Mouse (Mus musculus) kidney, postnatal 0 days (tissue): ENCODE measurements around the gene Nsmf. TPM values are rescaled to one million over a fixed set of nuclear protein-coding genes. Genes with fewer than 3 reads are reported as not detected.

Experiments used
- ATAC-seq: fragments of 200-750 bp; cut with Nextera tagmentation; replicated peaks from 2 replicates; pipeline ENCODE4 v1.8.0; 2017; ENCODE audit warnings: low read depth, moderate number of reproducible peaks, moderate TSS enrichment, moderate library complexity; ENCODE audit not compliant: low FRiP score
- DNase-seq: peaks from one replicate; pipeline ENCODE4 v3.0.0-alpha.2; 2016; ENCODE audit warnings: low spot score
- H3K27ac ChIP-seq: fragments of 300-500 bp; sonication (generic); 2 replicates; pipeline ENCODE4 v1.5.1; 2014; ENCODE audit warnings: mild to moderate bottlenecking
- H3K27me3 ChIP-seq: fragments of 300-500 bp; sonication (generic); 2 replicates; pipeline ENCODE4 v1.6.1; 2014; ENCODE audit warnings: low read length, mixed read lengths; ENCODE audit not compliant: insufficient read depth
- H3K36me3 ChIP-seq: fragments of 300-500 bp; sonication (generic); 2 replicates; pipeline ENCODE4 v1.6.1; 2014; ENCODE audit warnings: low read length, mixed read lengths; ENCODE audit not compliant: insufficient read depth
- H3K4me1 ChIP-seq: fragments of 300-500 bp; sonication (generic); replicated peaks from 2 replicates; pipeline ENCODE4 v1.6.1; 2014; ENCODE audit warnings: antibody characterized with exemption, low read length, mixed read lengths; ENCODE audit not compliant: insufficient read depth
- H3K4me2 ChIP-seq: fragments of 300-500 bp; sonication (generic); 2 replicates; pipeline ENCODE4 v1.6.1; 2014; ENCODE audit warnings: mild to moderate bottlenecking, low read length, moderate library complexity, mixed read lengths
- H3K4me3 ChIP-seq: fragments of 300-500 bp; sonication (generic); replicated peaks from 2 replicates; pipeline ENCODE4 v1.5.1; 2014; ENCODE audit warnings: low read depth, low read length
- H3K9ac ChIP-seq: fragments of 300-500 bp; sonication (generic); 2 replicates; pipeline ENCODE4 v1.6.1; 2014; ENCODE audit warnings: low read depth, low read length
- H3K9me3 ChIP-seq: fragments of 300-500 bp; sonication (generic); replicated peaks from 2 replicates; pipeline ENCODE4 v1.6.1; 2016; ENCODE audit warnings: low read length, inconsistent platforms, mixed read lengths
- CTCF ChIP-seq: IDR thresholded peaks from 2 replicates; pipeline ENCODE4 v1.5.1; 2016; ENCODE audit warnings: antibody characterized with exemption, low read depth, mild to moderate bottlenecking, moderate library complexity
- WGBS: fragments of 180-500 bp; shearing (Covaris S2); extraction: QIAGEN DNeasy Blood & Tissue Kit; methylation state at CpG from one replicate; pipeline ENCODE4 v1.1.7; 2014; 5-methylcytosine and 5-hydroxymethylcytosine counted together
- polyA plus RNA-seq: library from polyadenylated mRNA; unstranded; fragments of >200 nt; fragmentation: Nextera tagmentation; extraction: Ambion mirVana; gene quantifications from 2 replicates; pipeline ENCODE4 v1.2.1, GENCODE M21; 2015

Nsmf gene
- polyA plus RNA-seq, 1 experiment from 2014 or later, result 74.6 TPM

- Histone ChIP-seq H3K27ac (no peak overlapping the region), H3K9ac (no peak overlapping the region), H3K4me2 (no peak overlapping the region), H3K4me3 (no peak overlapping the region), H3K36me3 (0 out of 2 replicates have a peak, but pooled peaks cover 4% of the 10 kb centered on the region), H3K27me3 (no peaks in the 10 kb centered on the region), H3K4me1 (no peaks in the 10 kb centered on the region), H3K9me3 (no peaks in the 10 kb centered on the region)
- no peak for ATAC-seq
- 80% methylated on average over 5 of the region's 5 CpGs for WGBS
- no peak for DNase-seq
- TF ChIP-seq CTCF, result no peak
Measured at GRCm38 (mm10) chr2:25040089-25040488, 14.1 kb upstream of the Nsmf start.

- Histone ChIP-seq H3K4me3 (no peak overlapping the region), H3K27me3 (no peaks in the 10 kb centered on the region), H3K9ac (no peak overlapping the region), H3K9me3 (no peaks in the 10 kb centered on the region), H3K36me3 (no peaks in the 10 kb centered on the region), H3K4me1 (peaks cover 11% of the 10 kb centered on the region), H3K27ac (no peak overlapping the region), H3K4me2 (no peak overlapping the region)
- ATAC-seq (no peak), DNase-seq (no peak)
- WGBS, result 91% methylated on average over 7 of the region's 7 CpGs
- TF ChIP-seq CTCF, result no peak
Measured at GRCm38 (mm10) chr2:25050921-25051320, 3.2 kb upstream of the Nsmf start.

- no peak overlapping the region for H3K27ac ChIP-seq
- ATAC-seq (no peak), DNase-seq (no peak)
- H3K36me3 ChIP-seq, result no peaks in the 10 kb centered on the region
- no peaks in the 10 kb centered on the region for H3K27me3 ChIP-seq
- no peak for TF ChIP-seq CTCF
- H3K4me2 ChIP-seq, result no peak overlapping the region
- H3K4me3 ChIP-seq, result no peak overlapping the region
- H3K4me1 ChIP-seq, result peaks cover 11% of the 10 kb centered on the region
- no peak overlapping the region for H3K9ac ChIP-seq
- WGBS, result 88% methylated on average over 8 of the region's 8 CpGs
- H3K9me3 ChIP-seq, result no peaks in the 10 kb centered on the region
Measured at GRCm38 (mm10) chr2:25051450-25051849, 2.7 kb upstream of the Nsmf start.

GRCm38 (mm10) chr2:25053101-25053500, 1.1 kb upstream of the Nsmf start:
- WGBS, result 91% methylated on average over 6 of the region's 6 CpGs
- DNase-seq (no peak), ATAC-seq (no peak)
- H3K36me3 ChIP-seq, result 0 out of 2 replicates have a peak, but pooled peaks cover 2% of the 10 kb centered on the region
- no peak overlapping the region for H3K27ac ChIP-seq
- no peak overlapping the region for H3K4me3 ChIP-seq
- no peak overlapping the region for H3K9ac ChIP-seq
- no peaks in the 10 kb centered on the region for H3K9me3 ChIP-seq
- TF ChIP-seq CTCF, result no peak
- peaks cover 11% of the 10 kb centered on the region for H3K4me1 ChIP-seq
- H3K27me3 ChIP-seq, result no peaks in the 10 kb centered on the region
- H3K4me2 ChIP-seq, result no peak overlapping the region

- Histone ChIP-seq H3K4me1 (peaks cover 11% of the 10 kb centered on the region), H3K27me3 (no peaks in the 10 kb centered on the region), H3K9me3 (no peaks in the 10 kb centered on the region), H3K9ac (peak overlapping the region; percentile 79), H3K36me3 (0 out of 2 replicates have a peak, but pooled peaks cover 2% of the 10 kb centered on the region), H3K4me3 (peak overlapping the region; percentile 66), H3K4me2 (peak overlapping the region; percentile 89), H3K27ac (no peak overlapping the region)
- 68% methylated on average over 2 of the region's 2 CpGs for WGBS
- DNase-seq (no peak), ATAC-seq (no peak)
- no peak for TF ChIP-seq CTCF
Measured at GRCm38 (mm10) chr2:25055068-25055405, 882 bp downstream of the Nsmf start.

DNA sequence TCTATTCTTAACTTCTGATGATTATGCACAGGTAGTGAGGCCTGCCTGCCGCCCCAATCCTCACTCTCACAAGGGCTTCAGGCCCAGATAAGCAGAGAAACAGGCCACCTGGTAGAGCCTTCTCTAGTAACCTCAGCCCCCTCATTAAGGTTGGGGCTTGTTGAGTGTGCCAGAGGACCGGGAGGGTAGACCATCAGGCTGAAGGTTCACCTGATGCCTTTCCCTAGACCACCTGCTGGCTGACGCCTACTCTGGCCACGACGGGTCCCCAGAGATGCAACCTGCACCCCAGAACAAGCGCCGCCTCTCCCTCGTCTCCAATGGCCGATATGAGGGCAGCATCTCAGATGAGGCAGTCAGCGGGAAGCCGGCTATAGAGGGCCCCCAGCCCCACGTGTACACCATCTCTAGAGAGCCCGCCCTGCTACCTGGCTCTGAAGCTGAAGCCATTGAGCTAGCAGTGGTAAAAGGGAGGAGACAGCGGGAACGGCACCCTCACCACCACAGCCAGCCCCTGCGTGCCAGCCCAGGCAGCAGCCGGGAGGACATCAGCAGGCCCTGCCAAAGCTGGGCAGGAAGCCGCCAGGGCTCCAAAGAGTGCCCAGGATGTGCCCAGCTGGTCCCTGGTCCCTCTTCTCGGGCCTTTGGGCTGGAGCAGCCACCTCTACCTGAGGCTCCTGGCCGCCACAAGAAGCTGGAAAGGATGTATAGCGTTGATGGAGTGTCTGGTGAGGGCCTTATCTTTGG, 1.4 kb downstream of the Nsmf start:
- Histone ChIP-seq H3K27ac (no peak overlapping the region), H3K9ac (peak overlapping the region; percentile 79), H3K4me2 (peak overlapping the region; percentile 89), H3K27me3 (no peaks in the 10 kb centered on the region), H3K4me1 (peaks cover 11% of the 10 kb centered on the region), H3K4me3 (peak overlapping the region; percentile 66), H3K9me3 (no peaks in the 10 kb centered on the region), H3K36me3 (0 out of 2 replicates have a peak, but pooled peaks cover 5% of the 10 kb centered on the region)
- no peak for DNase-seq
- no peak for TF ChIP-seq CTCF
- no peak for ATAC-seq
- WGBS, result 87% methylated on average over 21 of the region's 21 CpGs
